Mouse (Mus musculus) CH12.LX (cell line): Measurements from ENCODE around the gene Pdap1. TPM values are rescaled to one million over a fixed set of nuclear protein-coding genes. Genes with fewer than 3 reads are reported as not detected.

ENCODE experiments used
- DNase-seq: peaks from one replicate; pipeline ENCODE4 v3.0.0-alpha.2; 2013; ENCODE audit errors: extremely low read depth
- H3K27ac ChIP-seq: 2 replicates; pipeline ENCODE4 v1.5.1; 2012; ENCODE audit warnings: low read depth, mild to moderate bottlenecking, control low read depth, moderate library complexity; ENCODE audit not compliant: insufficient read depth
- H3K27me3 ChIP-seq: replicated peaks from 2 replicates; pipeline ENCODE3; 2012; ENCODE audit warnings: inconsistent platforms
- H3K36me3 ChIP-seq, 2 experiments: replicated peaks in 1 of 2; 2 replicates each; pipeline versions ENCODE3 to v1.6.1; 2012; ENCODE audit warnings: inconsistent platforms in 1 of 2, low read length in 1 of 2, mild to moderate bottlenecking in 1 of 2, mixed read lengths in 1 of 2, moderate library complexity in 1 of 2; ENCODE audit not compliant: control insufficient read depth in 1 of 2, insufficient read depth in 1 of 2
- H3K4me1 ChIP-seq, 2 experiments: 2 replicates each; pipeline ENCODE4 v1.6.1; 2012; ENCODE audit warnings: inconsistent platforms in 1 of 2, moderate library complexity in 1 of 2; ENCODE audit not compliant: insufficient read depth in 2 of 2, control insufficient read depth in 1 of 2
- H3K4me2 ChIP-seq: 2 replicates; pipeline ENCODE4 v1.6.1; 2012; ENCODE audit warnings: low read depth, mild to moderate bottlenecking, control low read depth; ENCODE audit not compliant: poor library complexity, insufficient read depth, severe bottlenecking
- H3K4me3 ChIP-seq, 3 experiments: fragments of 150-350 bp in 1 of 3; sonication (generic) in 1 of 3; replicated peaks in 1 of 3; 2 replicates each; pipeline versions ENCODE3 to v1.5.1; 2011 to 2012; ENCODE audit warnings: low read depth in 2 of 3, low read length in 2 of 3, mild to moderate bottlenecking in 2 of 3, moderate library complexity in 2 of 3, control low read depth in 1 of 3, improper control_type of control experiment in 1 of 3, inconsistent platforms in 1 of 3, mixed read lengths in 1 of 3; ENCODE audit not compliant: poor library complexity in 1 of 3
- H3K79me2 ChIP-seq: replicated peaks from 2 replicates; pipeline ENCODE4 v1.6.1; 2012; ENCODE audit warnings: mild to moderate bottlenecking, moderate library complexity; ENCODE audit not compliant: control insufficient read depth, poor library complexity, insufficient read depth, severe bottlenecking; ENCODE audit errors: extremely low read depth
- H3K9ac ChIP-seq: 2 replicates; pipeline ENCODE4 v1.6.1; 2012; ENCODE audit warnings: low read depth, mild to moderate bottlenecking, control low read depth, moderate library complexity; ENCODE audit not compliant: insufficient read depth
- H3K9me3 ChIP-seq: replicated peaks from 2 replicates; pipeline ENCODE3; 2012; ENCODE audit warnings: low read length, inconsistent platforms, mixed read lengths
- BHLHE40 ChIP-seq: IDR thresholded peaks from 2 replicates; pipeline ENCODE4 v1.6.1; 2011; ENCODE audit warnings: mild to moderate bottlenecking, low read depth, low read length, improper control_type of control experiment
- ELF1 ChIP-seq: IDR thresholded peaks from 2 replicates; pipeline ENCODE4 v1.6.1; 2014; ENCODE audit warnings: low read depth, mild to moderate bottlenecking, inconsistent platforms, low read length, improper control_type of control experiment
- IRF4 ChIP-seq: IDR thresholded peaks from 2 replicates; pipeline ENCODE4 v1.6.1; 2014; ENCODE audit warnings: low read depth, mild to moderate bottlenecking, inconsistent platforms, low read length, improper control_type of control experiment
- MAX ChIP-seq: IDR thresholded peaks from 2 replicates; pipeline ENCODE4 v1.6.1; 2011; ENCODE audit warnings: low read length, improper control_type of control experiment
- MEF2A ChIP-seq: IDR thresholded peaks from 2 replicates; pipeline ENCODE4 v1.6.1; 2014; ENCODE audit warnings: low read depth, mild to moderate bottlenecking, inconsistent platforms, low read length, improper control_type of control experiment, borderline replicate concordance
- MXI1 ChIP-seq: IDR thresholded peaks from 2 replicates; pipeline ENCODE4 v1.6.1; 2011; ENCODE audit warnings: mild to moderate bottlenecking, low read depth, low read length, improper control_type of control experiment
- NELFE ChIP-seq: IDR thresholded peaks from 2 replicates; pipeline ENCODE4 v1.6.1; 2011; ENCODE audit warnings: low read depth, low read length, improper control_type of control experiment
- NRF1 ChIP-seq: IDR thresholded peaks from 2 replicates; pipeline ENCODE4 v1.6.1; 2014; ENCODE audit warnings: low read depth, mild to moderate bottlenecking, inconsistent platforms, low read length, improper control_type of control experiment, moderate library complexity
- RAD21 ChIP-seq: IDR thresholded peaks from 2 replicates; pipeline ENCODE4 v1.6.1; 2011; ENCODE audit warnings: low read depth, mild to moderate bottlenecking, low read length, improper control_type of control experiment, moderate library complexity
- RCOR1 ChIP-seq: conservative IDR thresholded peaks from 2 replicates; pipeline ENCODE4 v1.6.1; 2012; ENCODE audit warnings: low read depth, mild to moderate bottlenecking, inconsistent platforms, low read length, improper control_type of control experiment
- UBTF ChIP-seq: IDR thresholded peaks from 2 replicates; pipeline ENCODE4 v1.6.1; 2012; ENCODE audit warnings: low read depth, mild to moderate bottlenecking, inconsistent platforms, low read length, improper control_type of control experiment, moderate library complexity
- ZMIZ1 ChIP-seq: IDR thresholded peaks from 2 replicates; pipeline ENCODE4 v1.6.1; 2012; ENCODE audit warnings: low read depth, mild to moderate bottlenecking, inconsistent platforms, low read length, improper control_type of control experiment
- ZNF384 ChIP-seq: IDR thresholded peaks from 2 replicates; pipeline ENCODE4 v1.6.1; 2012; ENCODE audit warnings: low read depth, low read length, improper control_type of control experiment, inconsistent platforms
- dilution Hi-C: fragments of 300-500 bp; cut with MboI; formaldehyde crosslinking; loops from 2 replicates; pipeline ENCODE4 v1.14.3; 2020; ENCODE audit warnings: low sequenced_read_pairs; ENCODE audit not compliant: extremely low pct_unique_long_range_greater_than_20kb, extremely low pct_ligation_motif_present
- in situ Hi-C: fragments of 300-500 bp; cut with MboI; formaldehyde crosslinking; loops from 3 replicates; pipeline ENCODE4 v1.14.3; 2019; ENCODE audit warnings: low sequenced_read_pairs, low pct_ligation_motif_present, low pct_unique_long_range_greater_than_20kb, mixed read lengths
- polyA plus RNA-seq: library from polyadenylated mRNA; unstranded; fragments of >175 nt; gene quantifications from 2 replicates; pipeline ENCODE4 v1.2.1, GENCODE M21; 2012; ENCODE audit warnings: low read depth; ENCODE audit not compliant: insufficient read length
- total RNA-seq, 2 experiments: library from RNA; depleted of rRNA; stranded (reverse); fragments of 300-350 nt in 1 of 2; fragments of >200 nt in 1 of 2; gene quantifications; 2 replicates each; pipeline ENCODE4 v1.2.3; 2012 to 2014

The Pdap1 gene
- total and polyA plus RNA-seq, 3 experiments = 58.9 to 267 (median 86.7) TPM

DNA sequence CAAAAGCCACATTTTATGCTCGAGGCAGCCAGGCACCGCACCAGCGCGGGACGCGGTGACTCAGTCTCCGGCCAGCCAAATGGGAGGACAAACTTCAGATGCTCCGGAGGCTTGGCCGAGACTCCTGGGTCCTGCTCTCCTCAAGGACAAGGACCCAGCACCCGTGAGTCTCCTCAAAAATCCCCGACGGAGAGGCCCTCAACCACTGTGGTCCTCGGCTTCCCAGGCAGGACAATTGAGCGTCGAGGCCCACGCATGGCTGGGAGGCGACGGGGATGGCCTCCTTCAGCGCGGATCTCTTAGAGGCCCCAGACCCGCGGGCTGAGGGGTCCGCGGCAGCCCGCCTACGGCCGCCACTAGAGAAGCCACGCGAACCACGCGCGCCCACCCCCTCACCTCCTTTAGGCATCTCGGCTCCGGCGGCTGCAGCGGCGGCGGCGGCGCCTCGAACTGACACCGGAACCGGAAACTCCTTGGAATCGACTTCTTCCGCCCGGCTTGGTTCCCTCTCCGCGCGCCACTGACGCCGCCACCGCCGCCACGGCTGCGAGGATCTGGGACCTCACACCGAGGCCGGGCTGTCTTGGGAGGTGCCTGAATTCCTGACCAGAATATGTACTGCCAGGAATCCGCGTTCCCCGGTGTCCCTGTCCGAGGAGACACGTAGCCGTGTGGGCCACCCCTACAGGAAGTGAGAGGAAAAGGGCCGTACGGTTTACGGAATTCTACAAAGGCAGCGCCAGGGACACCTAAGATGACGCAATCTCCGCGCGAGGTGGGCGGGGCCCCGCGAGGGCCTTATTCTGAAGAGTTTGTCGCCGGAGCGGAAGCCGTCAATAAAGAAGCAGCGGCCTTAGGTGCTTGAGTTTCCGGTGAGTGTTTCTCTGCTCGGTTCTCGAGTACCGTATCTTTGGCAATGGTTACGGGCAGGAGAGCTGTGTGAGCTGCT is at the start of gene Pdap1, which contains the start of gene Bud31 (continued):
- TF ChIP-seq ELF1 = peak; percentile 75

DNA sequence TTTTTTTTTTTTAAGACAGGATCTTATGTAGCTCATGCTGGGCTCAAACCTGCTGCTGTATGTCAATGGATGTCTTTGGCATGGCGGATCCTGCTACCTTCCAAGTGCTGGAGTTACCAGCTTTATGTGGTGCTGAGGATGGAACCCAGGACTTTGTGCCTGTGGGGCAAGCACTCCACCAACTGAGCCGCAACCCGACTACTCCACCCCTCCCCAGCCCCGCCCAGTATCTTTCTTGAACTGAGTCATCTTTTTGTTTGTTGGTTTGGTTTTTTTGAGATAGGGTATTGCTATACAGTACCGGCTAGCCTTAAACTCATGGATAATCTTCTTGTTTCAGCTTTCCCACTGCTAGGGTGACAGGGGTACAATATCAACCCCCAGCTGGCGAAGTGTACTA is 49.4 kb upstream of the Pdap1 start:
- H3K9ac ChIP-seq = no peak overlapping the region; the same call in 1 of the 2 replicates
- H3K27me3 ChIP-seq = no peaks in the 10 kb centered on the region
- H3K27ac ChIP-seq = no peak overlapping the region
- H3K4me2 ChIP-seq = peak overlapping the region; percentile 99
- no peaks in the 10 kb centered on the region for H3K9me3 ChIP-seq
- TF ChIP-seq UBTF = no peak
- peak; percentile 52 for TF ChIP-seq IRF4
- peak; percentile 72; the same call in 1 of the 2 replicates for TF ChIP-seq ZNF384
- no peak for TF ChIP-seq NELFE
- TF ChIP-seq RCOR1 = no peak
- TF ChIP-seq ZMIZ1 = no peak
- TF ChIP-seq NRF1 = no peak
- no peak for TF ChIP-seq MEF2A
- TF ChIP-seq MXI1 = no peak
- TF ChIP-seq BHLHE40 = no peak
- no peak for TF ChIP-seq RAD21
- TF ChIP-seq, all 38 proteins: peak for 2
- DNase-seq = no peak
- dilution Hi-C loops = no loop called here
- Histone ChIP-seq H3K4me1 (peaks cover 9 to 26% of the 10 kb centered on the region in 2 experiments), H3K79me2 (peaks cover 51% of the 10 kb centered on the region), H3K36me3 (peaks cover 30 to 56% of the 10 kb centered on the region in 2 experiments), H3K4me3 (no peak overlapping the region)
- in situ Hi-C loops = no loop called here

GRCm38 (mm10) chr5:145185244-145185643 is 45.2 kb upstream of the Pdap1 start:
- H3K36me3 ChIP-seq = peaks cover 63 to 86% of the 10 kb centered on the region in 2 experiments
- TF ChIP-seq NELFE = no peak
- no peak for TF ChIP-seq MAX
- no peak for TF ChIP-seq UBTF
- TF ChIP-seq BHLHE40 = no peak
- H3K9me3 ChIP-seq = no peaks in the 10 kb centered on the region
- no peak for DNase-seq
- no peak overlapping the region for H3K9ac ChIP-seq
- peaks cover 9 to 17% of the 10 kb centered on the region in 2 experiments for H3K4me1 ChIP-seq
- dilution Hi-C loops = no loop called here
- no peak overlapping the region for H3K27ac ChIP-seq
- H3K4me3 ChIP-seq = no peak overlapping the region
- H3K27me3 ChIP-seq = no peaks in the 10 kb centered on the region
- peaks cover 42% of the 10 kb centered on the region for H3K79me2 ChIP-seq
- no peak overlapping the region for H3K4me2 ChIP-seq
- in situ Hi-C loops = no loop called here
